Mouse (Mus musculus) testis, adult 2 months (tissue): ENCODE results near the gene Wnt7b. TPM values are rescaled to one million over a fixed set of nuclear protein-coding genes. Genes with fewer than 3 reads are reported as not detected.

Experiments
- H3K27ac ChIP-seq: fragments of 200-500 bp; 2 replicates; pipeline ENCODE4 v1.5.1; 2012; ENCODE audit warnings: low read depth, low read length; ENCODE audit not compliant: control insufficient read depth, insufficient read depth
- H3K27me3 ChIP-seq: fragments of 200-500 bp; 2 replicates; pipeline ENCODE4 v1.6.1; 2012; ENCODE audit warnings: mild to moderate bottlenecking, low read length, moderate library complexity; ENCODE audit not compliant: control insufficient read depth, insufficient read depth
- H3K36me3 ChIP-seq: fragments of 200-500 bp; 2 replicates; pipeline ENCODE4 v1.6.1; 2012; ENCODE audit warnings: mild to moderate bottlenecking, low read length; ENCODE audit not compliant: control insufficient read depth, insufficient read depth
- H3K4me1 ChIP-seq: fragments of 200-500 bp; 2 replicates; pipeline ENCODE4 v1.6.1; 2012; ENCODE audit warnings: low read length; ENCODE audit not compliant: control insufficient read depth, insufficient read depth
- H3K4me3 ChIP-seq: fragments of 200-500 bp; 2 replicates; pipeline ENCODE4 v1.5.1; 2012; ENCODE audit warnings: low read depth, mild to moderate bottlenecking, low read length, moderate library complexity, mixed read lengths; ENCODE audit not compliant: control insufficient read depth
- CTCF ChIP-seq: fragments of 200-500 bp; IDR thresholded peaks from 2 replicates; pipeline ENCODE4 v1.5.1; 2012; ENCODE audit warnings: low read depth, mild to moderate bottlenecking, inconsistent platforms, low read length, moderate library complexity; ENCODE audit not compliant: control insufficient read depth, insufficient read depth, insufficient replicate concordance
- POLR2A ChIP-seq: fragments of 200-500 bp; IDR thresholded peaks from 2 replicates; pipeline ENCODE4 v1.6.1; 2012; ENCODE audit warnings: low read depth, mild to moderate bottlenecking, inconsistent platforms, low read length, moderate library complexity; ENCODE audit not compliant: control insufficient read depth
- polyA plus RNA-seq: library from polyadenylated mRNA; depleted of rRNA; stranded (reverse); fragments of >200 nt; gene quantifications from 2 replicates; pipeline ENCODE4 v1.2.3, GENCODE M21; 2012

The Wnt7b gene
- polyA plus RNA-seq, 1 experiment: 0.07 TPM

DNA sequence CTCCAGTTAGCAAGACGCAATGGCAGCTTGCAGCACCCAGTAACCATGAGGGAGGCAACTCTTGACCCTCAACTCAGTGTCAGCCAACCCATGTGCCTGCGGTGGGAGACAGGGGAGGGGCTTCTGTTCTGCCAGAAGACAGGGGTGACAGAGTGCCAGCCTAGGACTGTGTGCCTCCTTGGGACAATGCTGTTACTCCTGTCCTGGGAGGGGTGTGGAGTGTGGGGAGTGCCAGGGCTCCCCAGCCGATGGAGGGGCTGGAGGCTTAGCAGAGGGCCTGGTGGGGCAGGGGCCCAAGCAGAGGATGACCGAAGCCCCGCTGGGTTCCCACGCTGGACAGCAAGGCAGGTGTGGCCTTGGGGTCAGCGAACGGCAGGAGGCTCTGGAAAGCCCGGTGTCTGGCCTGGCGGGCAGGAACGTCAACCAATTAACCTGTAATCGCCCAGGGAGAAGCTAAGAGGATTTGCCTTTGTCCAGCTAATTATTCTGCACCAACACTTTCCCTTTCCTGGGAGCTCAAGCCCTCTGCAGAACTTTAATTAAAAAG, 57.8 kb downstream of the Wnt7b start:
- no peak overlapping the region for H3K4me3 ChIP-seq
- no peaks in the 10 kb centered on the region for H3K36me3 ChIP-seq
- H3K4me1 ChIP-seq: peaks cover 7% of the 10 kb centered on the region

DNA sequence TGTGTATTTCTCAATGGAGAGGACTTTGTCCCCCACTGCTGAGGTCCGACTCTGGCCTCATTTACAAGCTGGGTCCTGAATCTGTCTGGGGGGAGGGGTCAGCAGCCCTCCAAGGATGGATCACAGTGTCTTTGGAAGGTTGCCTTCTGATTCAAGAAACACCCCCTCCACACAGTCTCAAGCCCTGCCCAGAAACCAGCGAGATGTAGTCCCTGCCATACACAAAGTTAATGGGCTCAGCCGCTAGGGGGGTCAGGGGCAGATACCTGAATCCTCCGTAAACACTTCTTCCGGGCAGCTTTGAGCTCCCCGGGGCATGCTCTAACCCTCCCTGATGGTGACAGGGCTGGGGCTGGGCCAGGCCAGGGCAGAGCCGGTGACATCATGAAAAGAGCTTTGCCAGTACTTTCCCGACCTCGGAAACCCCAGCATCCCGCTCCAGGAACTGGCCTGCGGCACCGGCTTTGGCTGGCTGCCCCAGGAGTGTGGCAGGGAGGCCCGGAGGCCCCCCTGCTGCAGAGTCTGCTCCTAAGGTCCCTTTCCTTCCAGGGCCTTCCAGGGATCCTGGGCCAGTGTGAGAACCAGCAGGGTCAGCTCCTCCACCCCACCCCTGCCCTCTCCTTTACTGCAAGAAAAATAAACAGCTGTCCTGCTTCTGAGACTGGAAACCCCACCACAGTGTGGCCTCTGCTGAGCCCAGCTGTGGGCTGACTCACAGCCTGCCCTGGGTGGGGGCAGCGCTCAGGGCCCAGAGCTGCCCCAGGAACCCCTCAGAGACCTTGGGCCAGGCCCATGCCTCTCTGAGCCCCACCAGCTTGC, 58.9 kb downstream of the Wnt7b start:
- no peaks in the 10 kb centered on the region for H3K27me3 ChIP-seq
- H3K27ac ChIP-seq: no peak overlapping the region
- TF ChIP-seq CTCF (no peak), POLR2A (no peak)
- H3K4me3 ChIP-seq: no peak overlapping the region
- peaks cover 7% of the 10 kb centered on the region for H3K4me1 ChIP-seq
- H3K36me3 ChIP-seq: no peaks in the 10 kb centered on the region

More for the DNA sequence above, 57.8 kb downstream of the Wnt7b start:
- Histone ChIP-seq H3K27ac (no peak overlapping the region), H3K27me3 (no peaks in the 10 kb centered on the region)
- TF ChIP-seq CTCF (no peak), POLR2A (no peak)

DNA sequence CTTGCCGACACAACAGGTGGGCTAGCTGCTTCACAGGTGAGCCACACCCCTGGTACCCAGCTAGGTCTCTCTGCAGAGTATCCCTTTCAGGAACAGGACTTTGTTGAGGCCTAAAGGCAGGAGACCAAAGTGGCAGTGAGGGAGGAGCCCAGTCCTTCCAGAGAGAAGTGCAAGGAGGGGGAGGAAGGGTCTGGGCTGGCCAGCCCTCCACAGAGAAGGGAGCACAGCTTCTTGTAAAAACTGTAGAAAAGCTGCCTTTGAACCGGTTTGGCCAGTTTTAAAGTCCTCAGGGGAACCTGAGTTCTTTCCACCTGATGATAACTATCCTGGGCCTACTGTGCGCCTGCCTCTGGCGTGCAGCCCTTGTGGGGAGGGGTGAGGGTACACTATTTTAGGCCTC, 62.8 kb downstream of the Wnt7b start:
- H3K4me3 ChIP-seq: no peak overlapping the region
- peaks cover 7% of the 10 kb centered on the region for H3K4me1 ChIP-seq
- H3K36me3 ChIP-seq: no peaks in the 10 kb centered on the region
- H3K27ac ChIP-seq: no peak overlapping the region
- TF ChIP-seq CTCF (no peak), POLR2A (no peak)
- H3K27me3 ChIP-seq: no peaks in the 10 kb centered on the region

DNA sequence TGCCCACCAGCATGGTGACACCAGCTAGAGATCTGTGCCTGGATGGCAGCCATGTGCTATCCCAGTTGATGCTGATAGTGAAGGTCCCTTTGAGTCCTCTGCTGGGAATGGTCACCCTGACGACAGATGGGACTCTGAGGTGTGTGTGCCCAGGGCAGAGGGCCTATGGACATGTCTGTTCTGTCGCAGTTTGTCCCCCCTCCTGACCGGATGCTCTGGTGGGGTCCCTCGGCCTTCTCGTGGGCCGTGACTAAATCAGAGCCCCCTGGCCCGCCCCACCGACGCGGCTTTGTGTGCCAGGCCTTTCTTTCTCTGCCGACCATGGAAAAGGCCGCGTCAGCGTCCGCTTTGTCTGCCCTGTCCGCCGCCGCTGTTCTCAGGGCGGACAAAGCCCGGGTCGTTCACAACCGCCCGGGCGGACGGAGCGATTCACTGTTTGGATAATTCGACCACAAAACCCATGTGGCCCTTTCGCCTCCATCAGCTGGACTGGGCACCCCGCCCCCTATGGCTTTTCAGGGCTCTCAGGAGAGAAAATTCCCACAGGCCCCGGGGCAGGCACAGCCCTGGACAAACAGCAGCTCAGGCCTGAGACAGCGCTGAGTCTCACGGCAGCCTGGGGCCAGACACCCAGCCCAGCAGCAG, 74.8 kb downstream of the Wnt7b start:
- no peak overlapping the region for H3K27ac ChIP-seq
- H3K27me3 ChIP-seq: no peaks in the 10 kb centered on the region
- peak overlapping the region; percentile 1; the same call in 1 of the 2 replicates for H3K4me3 ChIP-seq
- H3K4me1 ChIP-seq: no peaks in the 10 kb centered on the region; the same call in 1 of the 2 replicates
- no peak for TF ChIP-seq CTCF
- no peak for TF ChIP-seq POLR2A
- no peaks in the 10 kb centered on the region for H3K36me3 ChIP-seq

DNA sequence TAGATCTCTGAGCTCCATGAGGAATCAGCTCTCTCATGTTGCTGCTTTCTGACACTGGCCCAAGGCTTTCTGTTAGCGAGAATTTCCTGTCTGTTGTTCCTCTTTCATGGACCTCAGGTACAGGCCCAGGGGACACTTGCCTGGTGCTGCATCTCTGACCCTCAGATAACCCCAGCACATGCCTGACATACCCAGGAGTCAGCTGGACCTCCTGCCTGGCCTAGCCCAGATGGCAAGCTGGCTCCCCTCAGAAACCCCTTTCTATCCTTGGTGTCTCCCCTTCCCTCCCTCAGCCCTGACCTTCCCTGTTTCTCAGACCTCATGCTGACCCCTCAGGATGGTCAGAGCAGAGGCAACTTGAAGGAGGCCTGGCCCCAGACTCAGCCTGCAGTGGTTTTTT, 75.6 kb downstream of the Wnt7b start:
- no peaks in the 10 kb centered on the region for H3K36me3 ChIP-seq
- H3K4me1 ChIP-seq: no peaks in the 10 kb centered on the region; the same call in 1 of the 2 replicates
- no peak overlapping the region for H3K4me3 ChIP-seq
- H3K27me3 ChIP-seq: no peaks in the 10 kb centered on the region
- no peak overlapping the region for H3K27ac ChIP-seq
- TF ChIP-seq CTCF: no peak
- TF ChIP-seq POLR2A: no peak

DNA sequence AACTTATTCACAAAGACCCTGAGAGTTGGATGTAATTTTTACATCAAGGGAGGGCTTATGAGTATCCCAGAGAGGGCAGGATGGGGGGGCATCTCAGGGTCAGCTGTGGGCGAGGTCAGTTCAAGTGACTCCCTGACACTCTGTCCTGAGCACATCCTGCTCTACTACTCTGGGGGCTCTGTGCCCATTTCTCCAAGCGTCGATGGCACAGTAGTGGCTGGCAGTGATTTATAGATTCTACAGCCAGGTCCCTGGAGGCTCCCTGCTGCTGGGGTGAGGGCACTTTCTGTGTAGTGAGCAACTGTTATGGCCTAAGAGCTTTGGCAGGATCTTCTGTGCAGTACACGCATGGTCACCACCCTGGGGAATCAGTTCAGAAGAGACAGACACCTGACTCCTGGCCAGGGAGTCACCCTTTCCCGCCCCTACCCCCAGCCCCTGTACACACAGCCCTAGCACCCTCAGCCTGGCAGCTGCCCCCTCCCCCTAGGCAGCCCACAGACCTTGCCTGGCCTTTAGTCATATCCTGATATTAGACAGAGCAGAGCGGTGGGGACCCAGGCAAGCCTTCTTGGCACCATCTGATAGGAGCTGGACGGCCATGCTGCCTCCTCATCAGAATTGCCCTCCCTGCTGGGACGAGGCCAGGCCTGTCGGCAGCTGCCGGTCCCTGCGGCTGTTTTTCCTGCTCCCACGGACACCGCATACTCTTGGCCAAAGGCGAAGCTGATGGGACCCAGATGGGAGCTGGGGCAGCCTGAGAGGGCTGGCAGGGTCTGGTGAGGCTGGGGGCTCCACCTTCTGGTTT, 77.0 kb downstream of the Wnt7b start:
- Histone ChIP-seq H3K27ac (no peak overlapping the region), H3K4me1 (no peaks in the 10 kb centered on the region; the same call in 1 of the 2 replicates), H3K4me3 (no peak overlapping the region), H3K27me3 (no peaks in the 10 kb centered on the region), H3K36me3 (no peaks in the 10 kb centered on the region)
- TF ChIP-seq POLR2A (no peak), CTCF (no peak)
